Mouse (Mus musculus) forebrain, embryonic 10.5 days (tissue): ENCODE data around the gene Smim1. TPM values are rescaled to one million over a fixed set of nuclear protein-coding genes. Genes with fewer than 3 reads are reported as not detected.

Experiments used
- DNase-seq: peaks from one replicate; pipeline ENCODE4 v3.0.0-alpha.2; 2017; ENCODE audit warnings: low spot score; ENCODE audit errors: extremely low spot score
- H3K27ac ChIP-seq: fragments of 300-500 bp; sonication (generic); 2 replicates; pipeline ENCODE4 v1.5.1; 2016; ENCODE audit warnings: mild to moderate bottlenecking
- H3K27me3 ChIP-seq: fragments of 300-500 bp; sonication (generic); 2 replicates; pipeline ENCODE4 v1.6.1; 2016; ENCODE audit warnings: mild to moderate bottlenecking; ENCODE audit not compliant: poor library complexity, severe bottlenecking
- H3K36me3 ChIP-seq: fragments of 300-500 bp; sonication (generic); replicated peaks from 2 replicates; pipeline ENCODE4 v1.6.1; 2016; ENCODE audit warnings: mild to moderate bottlenecking, moderate library complexity
- H3K4me1 ChIP-seq: fragments of 300-500 bp; sonication (generic); 2 replicates; pipeline ENCODE4 v1.6.1; 2016
- H3K4me3 ChIP-seq: fragments of 300-500 bp; sonication (generic); 2 replicates; pipeline ENCODE4 v1.5.1; 2016; ENCODE audit warnings: mild to moderate bottlenecking, moderate library complexity
- H3K9me3 ChIP-seq: fragments of 300-500 bp; sonication (generic); 2 replicates; pipeline ENCODE4 v1.6.1; 2016; ENCODE audit warnings: mild to moderate bottlenecking, moderate library complexity
- WGBS: fragments of 180-500 bp; shearing (Covaris S2); methylation state at CpG from one replicate; pipeline ENCODE4 v1.1.7; 2016; 5-methylcytosine and 5-hydroxymethylcytosine counted together
- polyA plus RNA-seq: library from polyadenylated mRNA; unstranded; fragments of >200 nt; fragmentation: Nextera tagmentation; extraction: Ambion mirVana; gene quantifications from 2 replicates; pipeline ENCODE4 v1.2.1, GENCODE M21; 2016

The Smim1 gene
- 22.1 and 27.4 TPM in 2 replicates for polyA plus RNA-seq

GRCm38 (mm10) chr4:154025641-154026440 lies at the start of gene Smim1:
Gene Smim1, minus strand, starts transcription at chr4:154026230.
- Histone ChIP-seq H3K9me3 (no peaks in the 10 kb centered on the region), H3K4me3 (peak within 1 kb of the TSS; percentile 53), H3K27me3 (peaks cover 45% of the 10 kb centered on the region), H3K27ac (peak within 1 kb of the TSS; percentile 78), H3K4me1 (peaks cover 32% of the 10 kb centered on the region), H3K36me3 (peaks cover 21% of the 10 kb centered on the region)
- DNase-seq: peak; percentile 61
- whole genome bisulfite sequencing: 2% methylated on average over 33 of the region's 33 CpGs

DNA sequence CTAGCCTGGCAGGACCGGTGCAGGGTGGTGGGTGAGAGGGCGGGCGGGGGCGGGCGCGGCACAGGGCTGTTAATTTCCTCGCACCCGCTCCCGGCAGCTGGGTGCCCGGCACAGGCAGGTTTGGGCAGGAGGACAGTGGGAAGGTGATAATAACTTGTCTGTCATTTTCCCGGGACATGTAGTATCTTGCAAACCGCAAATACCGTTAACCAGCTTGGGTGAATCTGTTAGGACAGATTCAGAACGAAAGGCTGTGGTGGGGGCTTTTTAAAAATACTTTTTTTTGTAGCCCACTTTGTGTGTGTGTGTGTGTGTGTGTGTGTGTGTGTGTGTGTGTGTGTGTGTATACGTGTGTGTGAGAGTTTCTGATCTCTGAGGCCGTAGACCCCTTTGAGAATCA lies 45.9 kb upstream of the Smim1 start:
- H3K4me1 ChIP-seq: peaks cover 18% of the 10 kb centered on the region
- DNase-seq: no peak
- no peaks in the 10 kb centered on the region for H3K9me3 ChIP-seq
- no peak overlapping the region for H3K27ac ChIP-seq
- no peaks in the 10 kb centered on the region for H3K36me3 ChIP-seq
- H3K27me3 ChIP-seq: peaks cover 48% of the 10 kb centered on the region
- H3K4me3 ChIP-seq: peak overlapping the region; percentile 17; the same call in 1 of the 2 replicates
- 31% methylated on average over 12 of the region's 16 CpGs for WGBS

DNA sequence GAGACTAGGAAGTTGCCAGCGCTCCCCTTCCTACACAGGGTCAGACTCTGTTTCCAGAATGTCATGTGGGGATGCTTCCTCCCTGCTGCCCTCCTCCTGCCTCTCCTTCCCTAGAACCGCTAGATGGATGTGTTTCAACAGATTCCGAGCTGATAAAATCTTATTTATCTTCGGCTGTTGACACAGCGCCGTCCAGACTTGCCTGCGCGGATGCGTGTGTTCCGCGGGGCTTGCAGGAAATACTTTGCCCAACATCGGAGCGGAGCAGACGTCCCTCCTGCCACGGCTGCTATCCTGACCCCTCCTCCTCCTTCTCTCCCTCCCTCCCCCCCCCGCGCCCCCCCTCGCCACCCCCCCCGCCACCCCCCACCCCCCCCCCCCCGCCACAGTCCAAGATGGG lies 45.5 kb upstream of the Smim1 start:
- Histone ChIP-seq H3K27ac (no peak overlapping the region), H3K4me3 (peak overlapping the region; percentile 17; the same call in 1 of the 2 replicates), H3K9me3 (no peaks in the 10 kb centered on the region), H3K4me1 (peaks cover 18% of the 10 kb centered on the region), H3K36me3 (no peaks in the 10 kb centered on the region), H3K27me3 (peaks cover 52% of the 10 kb centered on the region)
- 1% methylated on average over 15 of the region's 20 CpGs for WGBS
- no peak for DNase-seq

DNA sequence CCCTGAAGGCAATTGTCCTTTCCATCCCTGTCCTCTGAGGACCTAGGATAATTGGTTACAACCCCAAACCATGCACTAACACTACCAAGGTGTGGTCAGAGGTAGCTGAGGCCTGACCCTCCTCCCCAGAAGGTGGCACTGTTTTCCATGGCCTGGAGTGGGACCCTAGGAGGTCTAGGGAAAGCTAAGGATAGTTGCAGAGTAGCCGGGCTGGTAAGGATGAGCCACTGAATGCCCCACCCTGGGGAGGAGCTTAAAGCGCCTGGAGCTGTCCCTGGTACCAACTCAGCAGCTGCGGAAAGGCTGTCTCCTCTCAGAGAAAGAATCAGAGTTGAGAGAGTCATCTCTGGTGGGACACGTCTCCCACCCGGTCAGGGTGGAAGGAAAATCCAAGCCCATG lies 44.9 kb upstream of the Smim1 start:
- peaks cover 18% of the 10 kb centered on the region for H3K4me1 ChIP-seq
- peaks cover 52% of the 10 kb centered on the region for H3K27me3 ChIP-seq
- H3K27ac ChIP-seq: no peak overlapping the region
- WGBS: 2% methylated on average over 5 of the region's 5 CpGs
- no peaks in the 10 kb centered on the region for H3K9me3 ChIP-seq
- peak; percentile 26 for DNase-seq
- no peaks in the 10 kb centered on the region for H3K36me3 ChIP-seq
- H3K4me3 ChIP-seq: no peak overlapping the region

GRCm38 (mm10) chr4:154064827-154065773 lies 39.1 kb upstream of the Smim1 start:
- H3K36me3 ChIP-seq: no peaks in the 10 kb centered on the region
- H3K4me3 ChIP-seq: no peak overlapping the region
- no peaks in the 10 kb centered on the region for H3K9me3 ChIP-seq
- 61% methylated on average over 14 of the region's 14 CpGs for WGBS
- no peak for DNase-seq
- peaks cover 12% of the 10 kb centered on the region for H3K27me3 ChIP-seq
- no peak overlapping the region for H3K27ac ChIP-seq
- H3K4me1 ChIP-seq: no peaks in the 10 kb centered on the region

GRCm38 (mm10) chr4:154057696-154058095 lies 31.7 kb upstream of the Smim1 start:
- no peaks in the 10 kb centered on the region for H3K27me3 ChIP-seq
- no peaks in the 10 kb centered on the region for H3K9me3 ChIP-seq
- H3K27ac ChIP-seq: no peak overlapping the region
- H3K4me3 ChIP-seq: no peak overlapping the region
- DNase-seq: no peak
- no peaks in the 10 kb centered on the region for H3K36me3 ChIP-seq
- H3K4me1 ChIP-seq: peaks cover 3% of the 10 kb centered on the region; the same call in 1 of the 2 replicates
- 75% methylated on average over 4 of the region's 4 CpGs for WGBS

GRCm38 (mm10) chr4:154056661-154057060 lies 30.6 kb upstream of the Smim1 start:
- H3K36me3 ChIP-seq: no peaks in the 10 kb centered on the region
- peaks cover 3% of the 10 kb centered on the region; the same call in 1 of the 2 replicates for H3K4me1 ChIP-seq
- no peak overlapping the region for H3K27ac ChIP-seq
- 71% methylated on average over 2 of the region's 2 CpGs for WGBS
- no peak for DNase-seq
- no peaks in the 10 kb centered on the region for H3K27me3 ChIP-seq
- H3K9me3 ChIP-seq: no peaks in the 10 kb centered on the region
- H3K4me3 ChIP-seq: no peak overlapping the region

DNA sequence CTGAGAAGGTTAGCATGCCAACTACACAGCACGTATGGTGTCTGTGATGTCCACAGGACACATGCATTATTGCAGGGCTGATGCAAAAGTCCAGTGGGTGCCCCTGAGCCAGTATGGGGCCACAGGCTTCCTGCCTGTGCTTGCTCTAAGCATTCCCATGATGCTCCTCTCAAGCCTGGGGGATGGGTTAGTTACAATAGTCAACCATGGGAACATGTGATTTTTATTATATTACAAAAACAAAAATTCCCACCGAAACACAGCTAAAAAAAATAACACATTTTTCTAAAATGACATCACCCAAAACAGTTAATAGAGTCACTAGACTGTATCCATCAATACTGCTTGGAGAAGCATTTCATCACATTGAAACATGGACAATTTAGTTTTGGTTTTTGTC lies 30.0 kb upstream of the Smim1 start:
- no peaks in the 10 kb centered on the region for H3K9me3 ChIP-seq
- 80% methylated on average over 2 of the region's 2 CpGs for WGBS
- DNase-seq: no peak

GRCm38 (mm10) chr4:154055482-154055881 lies 29.5 kb upstream of the Smim1 start:
- Histone ChIP-seq H3K4me3 (no peak overlapping the region), H3K9me3 (no peaks in the 10 kb centered on the region), H3K27ac (no peak overlapping the region), H3K27me3 (no peaks in the 10 kb centered on the region), H3K36me3 (no peaks in the 10 kb centered on the region), H3K4me1 (peaks cover 3% of the 10 kb centered on the region; the same call in 1 of the 2 replicates)
- WGBS: 93% methylated on average over 7 of the region's 7 CpGs
- DNase-seq: no peak

More for the DNA sequence above, 30.0 kb upstream of the Smim1 start:
- no peak overlapping the region for H3K4me3 ChIP-seq
- no peaks in the 10 kb centered on the region for H3K27me3 ChIP-seq
- H3K4me1 ChIP-seq: peaks cover 3% of the 10 kb centered on the region; the same call in 1 of the 2 replicates
- no peak overlapping the region for H3K27ac ChIP-seq
- H3K36me3 ChIP-seq: no peaks in the 10 kb centered on the region

DNA sequence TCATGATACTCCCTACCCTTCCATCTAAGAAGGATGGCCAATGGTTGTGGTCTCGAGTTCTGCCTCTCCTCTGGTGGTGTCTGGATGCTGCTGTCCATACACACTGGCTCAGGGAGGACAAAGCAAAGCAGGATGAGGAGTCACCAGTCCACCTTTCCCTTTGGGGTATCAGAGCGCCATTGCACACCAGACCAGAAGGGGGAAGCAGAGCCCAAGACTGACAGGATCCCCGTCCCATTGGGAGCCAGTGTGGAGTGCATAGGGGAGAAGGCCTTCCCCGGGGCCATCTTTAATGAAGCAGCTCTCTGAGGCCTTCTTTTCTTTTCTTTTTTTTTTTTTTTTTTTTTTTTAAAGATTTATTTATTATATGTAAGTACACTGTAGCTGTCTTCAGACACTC lies 27.0 kb upstream of the Smim1 start:
- Histone ChIP-seq H3K27me3 (no peaks in the 10 kb centered on the region), H3K27ac (no peak overlapping the region), H3K4me1 (peaks cover 3% of the 10 kb centered on the region; the same call in 1 of the 2 replicates), H3K36me3 (no peaks in the 10 kb centered on the region), H3K4me3 (no peak overlapping the region), H3K9me3 (no peaks in the 10 kb centered on the region)
- DNase-seq: no peak
- WGBS: 66% methylated on average over 4 of the region's 4 CpGs

DNA sequence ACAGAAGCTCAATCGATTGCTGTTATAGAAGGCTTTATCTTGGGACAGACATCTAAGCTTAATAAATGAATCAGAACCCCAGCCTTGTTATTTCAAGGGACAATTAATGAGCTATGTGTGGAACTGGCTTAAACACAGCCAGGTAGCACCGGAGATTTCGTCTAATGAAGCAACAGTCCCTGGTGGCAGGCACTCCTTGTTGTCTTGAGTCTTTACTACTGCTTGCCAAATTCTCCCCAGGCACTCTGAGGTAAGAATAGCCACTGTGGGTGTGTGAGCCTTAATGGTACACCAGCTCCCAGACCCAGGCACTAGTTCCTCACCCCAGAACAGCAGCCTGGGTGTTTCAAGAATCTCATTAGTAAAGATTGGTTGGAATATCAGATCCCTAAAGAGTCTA lies 25.4 kb upstream of the Smim1 start:
- Histone ChIP-seq H3K9me3 (no peaks in the 10 kb centered on the region), H3K4me3 (no peak overlapping the region), H3K4me1 (no peaks in the 10 kb centered on the region), H3K27ac (no peak overlapping the region), H3K27me3 (no peaks in the 10 kb centered on the region), H3K36me3 (no peaks in the 10 kb centered on the region)
- 90% methylated on average over 3 of the region's 3 CpGs for WGBS
- no peak for DNase-seq

DNA sequence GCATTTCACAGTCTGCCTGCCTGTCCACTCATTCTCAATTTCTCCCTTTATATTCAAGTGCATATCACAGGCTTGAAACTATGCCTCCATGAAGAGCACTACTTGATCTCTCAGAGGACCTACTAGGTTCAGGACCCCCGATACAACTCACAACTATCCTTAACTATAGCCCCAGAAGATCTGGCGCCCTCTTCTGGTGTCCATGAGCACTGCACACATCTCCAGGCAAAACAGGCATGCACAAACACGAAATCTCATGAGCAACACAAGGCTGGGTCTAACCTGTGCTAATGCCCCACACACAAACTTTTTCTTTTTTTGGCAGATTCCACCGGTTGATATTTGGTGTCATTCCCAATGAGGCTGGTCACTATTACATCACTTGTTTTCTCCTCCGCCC lies 19.8 kb upstream of the Smim1 start:
- Histone ChIP-seq H3K27ac (no peak overlapping the region), H3K4me1 (no peaks in the 10 kb centered on the region), H3K4me3 (no peak overlapping the region), H3K36me3 (no peaks in the 10 kb centered on the region), H3K9me3 (no peaks in the 10 kb centered on the region), H3K27me3 (no peaks in the 10 kb centered on the region)
- WGBS: 66% methylated on average over 5 of the region's 5 CpGs
- DNase-seq: no peak
